Mouse (Mus musculus): ENCODE results near the gene Dhx35. TPM values are rescaled to one million over a fixed set of nuclear protein-coding genes. Genes with fewer than 3 reads are reported as not detected.

The Dhx35 gene
- total and polyA plus RNA-seq, 3 experiments = 15.2 to 21.6 (median 17.5) TPM

DNA sequence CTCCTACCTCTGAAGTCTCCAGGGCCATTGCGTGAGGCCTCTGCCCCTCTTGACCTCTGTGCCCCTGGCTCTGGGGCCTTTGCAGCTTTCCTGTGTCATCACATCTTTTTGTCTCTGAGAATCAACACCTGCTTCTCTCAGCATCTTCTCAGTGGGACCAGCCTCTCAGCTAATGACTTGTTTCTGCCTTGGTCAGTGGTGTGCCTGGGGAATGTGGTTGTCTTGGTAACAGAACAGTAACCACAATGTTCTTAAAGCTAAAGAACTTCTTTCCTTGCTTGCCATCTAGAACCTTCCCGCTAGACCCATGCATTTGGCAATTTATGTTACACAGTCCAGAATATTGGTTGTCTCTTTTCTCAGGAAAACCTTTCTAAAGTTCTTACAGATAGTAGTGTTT is 39.0 kb downstream of the Dhx35 start:
- no peaks in the 10 kb centered on the region for H3K36me3 ChIP-seq (ENCODE audit: control insufficient read depth, insufficient read depth, low read length)
- H3K27ac ChIP-seq = no peak overlapping the region; the same call in 1 of the 2 replicates
- no peak overlapping the region for H3K4me3 ChIP-seq
- H3K79me2 ChIP-seq (replicated peaks; ENCODE audit: control insufficient read depth, insufficient read depth, low read length) = no peaks in the 10 kb centered on the region
- no peaks in the 10 kb centered on the region for H3K27me3 ChIP-seq (ENCODE audit: control insufficient read depth, insufficient read depth, low read length)
- no peak for DNase-seq
- WGBS = 63% methylated on average over 2 of the region's 2 CpGs
- peaks cover 1% of the 10 kb centered on the region; the same call in 1 of the 2 replicates for H3K4me1 ChIP-seq (ENCODE audit: control insufficient read depth, insufficient read depth, low read length)
- no peak for TF ChIP-seq POLR2A (IDR thresholded peaks at IDR 0.05; ENCODE audit: insufficient read depth, low read depth, low read length)
- TF ChIP-seq CTCF (IDR thresholded peaks at IDR 0.05) = no peak
- no peak for TF ChIP-seq EP300 (IDR thresholded peaks at IDR 0.05; ENCODE audit: insufficient read depth, low read depth, low read length)
- intact Hi-C loops (cut with DNase I) = no loop called here
- H3K9ac ChIP-seq (ENCODE audit: low read depth, low read length) = no peak overlapping the region

DNA sequence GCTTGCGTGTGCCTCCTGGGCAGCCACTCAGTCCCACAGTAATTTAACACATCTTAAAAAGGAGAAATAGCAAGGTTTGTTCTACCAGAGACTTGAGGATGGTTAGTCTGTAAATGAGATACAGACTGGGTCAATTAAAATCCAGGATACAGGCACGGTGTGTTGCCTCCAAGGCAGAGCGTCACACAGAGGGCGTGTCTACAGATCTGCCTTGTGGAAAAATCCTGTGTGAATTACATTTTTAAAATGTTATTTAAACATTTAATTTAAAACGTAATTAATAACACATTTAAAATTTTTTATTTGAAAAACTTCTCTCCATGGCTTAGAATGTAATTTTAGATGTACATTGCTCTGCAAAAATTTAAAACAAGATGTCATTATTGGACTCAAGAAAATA is 48.7 kb downstream of the Dhx35 start:
- intact Hi-C loops (cut with DNase I) = loop anchor here (5.0 kb wide), 1 partner anchor 71 kb away; no protein-coding TSS in a partner anchor
- H3K9ac ChIP-seq (ENCODE audit: low read depth, low read length) = no peak overlapping the region
- no peaks in the 10 kb centered on the region for H3K27me3 ChIP-seq (ENCODE audit: control insufficient read depth, insufficient read depth, low read length)
- no peak overlapping the region for H3K4me3 ChIP-seq
- H3K36me3 ChIP-seq (ENCODE audit: control insufficient read depth, insufficient read depth, low read length) = no peaks in the 10 kb centered on the region
- H3K27ac ChIP-seq = no peak overlapping the region
- no peaks in the 10 kb centered on the region for H3K79me2 ChIP-seq (replicated peaks; ENCODE audit: control insufficient read depth, insufficient read depth, low read length)
- DNase-seq = no peak
- TF ChIP-seq CTCF (IDR thresholded peaks at IDR 0.05) = no peak
- TF ChIP-seq EP300 (IDR thresholded peaks at IDR 0.05; ENCODE audit: insufficient read depth, low read depth, low read length) = no peak
- TF ChIP-seq POLR2A (IDR thresholded peaks at IDR 0.05; ENCODE audit: insufficient read depth, low read depth, low read length) = no peak
- no peaks in the 10 kb centered on the region for H3K4me1 ChIP-seq (ENCODE audit: control insufficient read depth, insufficient read depth, low read length)
- 79% methylated on average over 5 of the region's 5 CpGs for WGBS

DNA sequence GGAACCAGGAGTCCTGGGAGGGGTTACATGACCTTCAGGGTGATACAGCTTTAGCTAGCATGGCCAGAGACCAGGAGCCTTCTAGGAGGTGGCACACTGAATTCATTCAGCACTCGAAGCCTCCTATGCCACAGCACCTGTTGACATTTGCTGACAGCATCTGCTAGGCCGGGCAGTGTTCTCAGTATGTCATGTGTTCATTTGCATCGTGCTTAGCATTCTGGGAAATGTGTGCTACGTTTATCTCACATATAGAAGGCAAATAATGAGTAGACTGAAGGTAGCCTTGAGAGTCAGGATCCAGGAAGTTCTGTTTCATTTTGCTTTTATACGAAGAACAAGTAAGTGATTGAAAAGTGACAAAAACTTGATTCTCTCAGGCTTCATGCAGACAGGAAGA is 50.4 kb downstream of the Dhx35 start:
- TF ChIP-seq CTCF (IDR thresholded peaks at IDR 0.05) (no peak), EP300 (IDR thresholded peaks at IDR 0.05; ENCODE audit: insufficient read depth, low read depth, low read length) (no peak), POLR2A (IDR thresholded peaks at IDR 0.05; ENCODE audit: insufficient read depth, low read depth, low read length) (no peak)
- Histone ChIP-seq H3K79me2 (replicated peaks; ENCODE audit: control insufficient read depth, insufficient read depth, low read length) (no peaks in the 10 kb centered on the region), H3K9ac (ENCODE audit: low read depth, low read length) (no peak overlapping the region), H3K4me3 (no peak overlapping the region), H3K4me1 (ENCODE audit: control insufficient read depth, insufficient read depth, low read length) (no peaks in the 10 kb centered on the region), H3K36me3 (ENCODE audit: control insufficient read depth, insufficient read depth, low read length) (no peaks in the 10 kb centered on the region), H3K27me3 (ENCODE audit: control insufficient read depth, insufficient read depth, low read length) (no peaks in the 10 kb centered on the region), H3K27ac (no peak overlapping the region)
- WGBS = 85% methylated on average over 5 of the region's 5 CpGs
- DNase-seq = no peak
- intact Hi-C loops (cut with DNase I) = no loop called here

DNA sequence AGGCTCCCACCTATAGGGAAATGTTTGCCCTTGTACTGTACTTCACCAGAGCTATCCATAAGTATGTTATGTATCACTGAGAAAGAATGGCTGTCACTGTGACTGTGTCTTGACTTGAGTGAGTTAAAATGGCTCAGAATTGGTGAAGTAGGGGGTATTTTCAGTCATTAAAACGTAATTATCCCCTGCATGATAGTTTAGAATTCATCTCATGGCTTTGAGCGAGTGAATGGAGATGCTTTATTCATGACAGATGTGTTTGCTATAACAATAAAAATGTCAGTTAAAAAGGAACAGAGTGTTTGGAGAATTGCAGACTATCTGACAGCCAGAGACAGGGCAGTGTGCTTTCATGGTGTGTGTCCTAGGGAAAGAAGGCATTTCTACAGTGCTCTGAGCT is 51.6 kb downstream of the Dhx35 start:
- Histone ChIP-seq H3K27me3 (ENCODE audit: control insufficient read depth, insufficient read depth, low read length) (no peaks in the 10 kb centered on the region), H3K4me3 (no peak overlapping the region), H3K36me3 (ENCODE audit: control insufficient read depth, insufficient read depth, low read length) (no peaks in the 10 kb centered on the region), H3K9ac (ENCODE audit: low read depth, low read length) (no peak overlapping the region), H3K27ac (no peak overlapping the region), H3K79me2 (replicated peaks; ENCODE audit: control insufficient read depth, insufficient read depth, low read length) (no peaks in the 10 kb centered on the region), H3K4me1 (ENCODE audit: control insufficient read depth, insufficient read depth, low read length) (no peaks in the 10 kb centered on the region)
- intact Hi-C loops (cut with DNase I) = no loop called here
- DNase-seq = no peak
- WGBS = 96% methylated on average over 2 of the region's 2 CpGs
- TF ChIP-seq EP300 (IDR thresholded peaks at IDR 0.05; ENCODE audit: insufficient read depth, low read depth, low read length) (no peak), POLR2A (IDR thresholded peaks at IDR 0.05; ENCODE audit: insufficient read depth, low read depth, low read length) (no peak), CTCF (IDR thresholded peaks at IDR 0.05) (no peak)

DNA sequence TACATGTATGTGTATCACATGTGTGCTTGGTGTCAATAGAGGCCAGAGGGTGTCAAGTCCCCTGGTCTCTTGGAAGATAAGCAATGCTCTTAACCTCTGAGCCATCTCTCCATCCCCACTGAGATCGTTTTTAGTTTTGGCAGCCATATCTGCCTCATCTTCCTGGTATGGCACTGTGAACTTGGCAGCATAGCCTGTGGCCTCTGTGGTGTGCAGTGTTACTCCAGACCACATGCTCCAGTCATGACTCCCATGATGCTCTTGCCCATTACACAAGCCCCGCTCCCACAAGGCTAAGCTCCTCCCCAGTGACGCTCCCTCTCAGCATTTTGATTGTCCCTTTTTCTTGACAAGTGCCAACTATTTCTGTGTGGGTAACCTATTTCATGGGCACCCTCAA is 53.4 kb downstream of the Dhx35 start:
- H3K36me3 ChIP-seq (ENCODE audit: control insufficient read depth, insufficient read depth, low read length) = no peaks in the 10 kb centered on the region
- 69% methylated on average over 3 of the region's 3 CpGs for whole genome bisulfite sequencing
- no peak overlapping the region for H3K27ac ChIP-seq
- no peak overlapping the region for H3K4me3 ChIP-seq
- no peak for TF ChIP-seq EP300 (IDR thresholded peaks at IDR 0.05; ENCODE audit: insufficient read depth, low read depth, low read length)
- TF ChIP-seq CTCF (IDR thresholded peaks at IDR 0.05) = no peak
- no peak for TF ChIP-seq POLR2A (IDR thresholded peaks at IDR 0.05; ENCODE audit: insufficient read depth, low read depth, low read length)
- intact Hi-C loops (cut with DNase I) = no loop called here
- DNase-seq = no peak
- H3K27me3 ChIP-seq (ENCODE audit: control insufficient read depth, insufficient read depth, low read length) = no peaks in the 10 kb centered on the region
- H3K79me2 ChIP-seq (replicated peaks; ENCODE audit: control insufficient read depth, insufficient read depth, low read length) = no peaks in the 10 kb centered on the region
- no peaks in the 10 kb centered on the region for H3K4me1 ChIP-seq (ENCODE audit: control insufficient read depth, insufficient read depth, low read length)
- no peak overlapping the region for H3K9ac ChIP-seq (ENCODE audit: low read depth, low read length)

DNA sequence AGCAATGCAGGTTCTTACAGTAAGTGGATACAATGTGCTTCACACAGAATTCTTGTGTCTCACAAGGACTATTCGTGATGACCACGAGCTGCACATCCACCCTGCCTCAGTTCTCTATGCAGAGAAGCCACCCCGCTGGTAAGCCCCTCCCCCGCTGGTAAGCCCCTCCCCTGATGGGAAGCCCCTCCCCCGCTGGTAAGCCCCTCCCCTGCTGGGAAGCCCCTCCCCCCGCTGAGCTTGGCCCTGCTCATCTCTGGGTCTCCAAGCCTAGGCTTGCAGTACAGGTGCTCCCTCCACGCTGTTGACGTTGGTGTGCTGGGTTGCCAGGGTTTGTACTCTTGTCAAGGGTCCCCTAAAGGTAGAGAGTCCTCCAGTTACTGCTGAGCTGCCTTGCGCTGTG is 54.8 kb downstream of the Dhx35 start:
- intact Hi-C loops (cut with DNase I) = no loop called here
- H3K27me3 ChIP-seq (ENCODE audit: control insufficient read depth, insufficient read depth, low read length) = no peaks in the 10 kb centered on the region
- no peaks in the 10 kb centered on the region for H3K36me3 ChIP-seq (ENCODE audit: control insufficient read depth, insufficient read depth, low read length)
- H3K9ac ChIP-seq (ENCODE audit: low read depth, low read length) = no peak overlapping the region
- no peak overlapping the region for H3K4me3 ChIP-seq
- no peak for DNase-seq
- TF ChIP-seq EP300 (IDR thresholded peaks at IDR 0.05; ENCODE audit: insufficient read depth, low read depth, low read length) (no peak), CTCF (IDR thresholded peaks at IDR 0.05) (no peak), POLR2A (IDR thresholded peaks at IDR 0.05; ENCODE audit: insufficient read depth, low read depth, low read length) (no peak)
- H3K27ac ChIP-seq = no peak overlapping the region
- WGBS = 81% methylated on average over 9 of the region's 9 CpGs
- no peaks in the 10 kb centered on the region for H3K4me1 ChIP-seq (ENCODE audit: control insufficient read depth, insufficient read depth, low read length)
- no peaks in the 10 kb centered on the region for H3K79me2 ChIP-seq (replicated peaks; ENCODE audit: control insufficient read depth, insufficient read depth, low read length)

Measured in heart, adult 2 months (tissue).